In genomic region chr3:98913591-98913990, GRCm38 (mm10) we compare ENCODE assay signal across 20 mouse cellular contexts. TPM values are rescaled to one million over a fixed set of nuclear protein-coding genes. Genes with fewer than 3 reads are reported as not detected.
DNase-seq lines count a peak whose midpoint lies in the region; ATAC-seq and TF ChIP-seq lines count a peak whose summit lies in the region.
"Had no signal": no experiment of that assay in that cellular context is flagged by ENCODE, and none has a peak within 500 bp of the region (broad histone marks: within the 10 kb centered on the region; RNA-seq: fewer than 3 reads in every experiment).

No protein-coding gene starts in this region.

- ATAC-seq in kidney, embryonic 16.5 days (ENCODE audit: low FRiP score, low TSS enrichment): no peak
- ATAC-seq in midbrain, embryonic 16.5 days: 0 out of 2 replicates have a peak, but pooled peaks have one; percentile 67
- ATAC-seq in midbrain, embryonic 11.5 days (ENCODE audit: low FRiP score): no peak
- ATAC-seq in Patski: no peak
- ATAC-seq in embryonic facial prominence, embryonic 14.5 days (ENCODE audit: low read depth): no peak
- ATAC-seq: forebrain, embryonic 15.5 days had no signal

- H3K9ac ChIP-seq in kidney, embryonic 16.5 days (replicated peaks; ENCODE audit: low read length): no peak overlapping the region
- H3K9ac ChIP-seq in midbrain, embryonic 16.5 days (ENCODE audit: low read depth, low read length): no peak overlapping the region
- no peak overlapping the region for H3K9ac ChIP-seq in midbrain, embryonic 11.5 days (ENCODE audit: low read length)
- H3K9ac ChIP-seq in embryonic facial prominence, embryonic 14.5 days (ENCODE audit: low read depth, low read length): no peak overlapping the region
- H3K9ac ChIP-seq: embryonic facial prominence, embryonic 13.5 days; forebrain, embryonic 15.5 days; neural tube, embryonic 13.5 days had no signal

- no peak overlapping the region for H3K4me3 ChIP-seq in kidney, adult 2 months (ENCODE audit: insufficient read depth, low read depth, low read length)
- no peak overlapping the region for H3K4me3 ChIP-seq in kidney, embryonic 16.5 days (ENCODE audit: low read length)
- no peak overlapping the region for H3K4me3 ChIP-seq in midbrain, embryonic 16.5 days (ENCODE audit: low read depth, low read length)
- no peak overlapping the region for H3K4me3 ChIP-seq in midbrain, embryonic 11.5 days (ENCODE audit: low read depth, low read length)
- no peak overlapping the region for H3K4me3 ChIP-seq in embryonic facial prominence, embryonic 14.5 days (ENCODE audit: low read depth, low read length)
- H3K4me3 ChIP-seq: embryonic facial prominence, embryonic 13.5 days; forebrain, embryonic 15.5 days; neural tube, embryonic 13.5 days had no signal

- CTCF ChIA-PET in Patski (lab: Charles Lee): no interaction called here

- no peak overlapping the region for H3K4me2 ChIP-seq in kidney, embryonic 16.5 days (replicated peaks; ENCODE audit: low read depth, low read length)
- H3K4me2 ChIP-seq in midbrain, embryonic 16.5 days (ENCODE audit: low read length): no peak overlapping the region
- H3K4me2 ChIP-seq in midbrain, embryonic 11.5 days: no peak overlapping the region
- H3K4me2 ChIP-seq in embryonic facial prominence, embryonic 14.5 days (ENCODE audit: low read depth, low read length): no peak overlapping the region
- H3K4me2 ChIP-seq: embryonic facial prominence, embryonic 13.5 days; forebrain, embryonic 15.5 days; neural tube, embryonic 13.5 days had no signal

- no peak for TF ChIP-seq POLR2A in kidney, adult 2 months (IDR thresholded peaks at IDR 0.05; ENCODE audit: low read depth, low read length)

- H3K27me3 ChIP-seq in kidney, adult 2 months (replicated peaks; ENCODE audit: control insufficient read depth, insufficient read depth, low read length): no peaks in the 10 kb centered on the region
- H3K27me3 ChIP-seq in kidney, embryonic 16.5 days (ENCODE audit: insufficient read depth, low read length): no peaks in the 10 kb centered on the region
- H3K27me3 ChIP-seq in midbrain, embryonic 16.5 days (ENCODE audit: control insufficient read depth, insufficient read depth, low read depth, low read length): no peaks in the 10 kb centered on the region
- no peaks in the 10 kb centered on the region for H3K27me3 ChIP-seq in midbrain, embryonic 11.5 days (ENCODE audit: control insufficient read depth, insufficient read depth, low read length)
- peaks cover 4% of the 10 kb centered on the region for H3K27me3 ChIP-seq in Patski
- no peaks in the 10 kb centered on the region for H3K27me3 ChIP-seq in embryonic facial prominence, embryonic 14.5 days (replicated peaks; ENCODE audit: control insufficient read depth, insufficient read depth, low read length)
- H3K27me3 ChIP-seq: embryonic facial prominence, embryonic 13.5 days; forebrain, embryonic 15.5 days; neural tube, embryonic 13.5 days had no signal

- in situ Hi-C loops in Patski (cut with MboI; ENCODE audit: low pct_unique_long_range_greater_than_20kb): loop anchor here (5.0 to 25.0 kb wide), 3 partner anchors 59 to 1029 kb away; partner anchors contain the start of gene Tbx15

- H3K9me3 ChIP-seq in kidney, embryonic 16.5 days (ENCODE audit: low read length): no peaks in the 10 kb centered on the region
- no peaks in the 10 kb centered on the region for H3K9me3 ChIP-seq in midbrain, embryonic 16.5 days (replicated peaks; ENCODE audit: control insufficient read depth, low read length, poor library complexity, severe bottlenecking)
- H3K9me3 ChIP-seq in midbrain, embryonic 11.5 days (ENCODE audit: control insufficient read depth, low read length): no peaks in the 10 kb centered on the region
- H3K9me3 ChIP-seq in embryonic facial prominence, embryonic 14.5 days (ENCODE audit: control insufficient read depth, low read length): no peaks in the 10 kb centered on the region
- H3K9me3 ChIP-seq: embryonic facial prominence, embryonic 13.5 days; forebrain, embryonic 15.5 days; neural tube, embryonic 13.5 days had no signal

- 0 out of 2 replicates have a peak, but pooled peaks have one; percentile 10 for TF ChIP-seq CTCF in kidney, adult 2 months (conservative IDR thresholded peaks at IDR 0.05; ENCODE audit: insufficient read depth, insufficient read length, low read depth, low read length)
- peak; percentile 9 for TF ChIP-seq CTCF in Patski (IDR thresholded peaks at IDR 0.05)

- POLR2A ChIA-PET in Patski (lab: Charles Lee): interaction anchor here (0.6 kb wide), 1 partner anchor 197 kb away, joined by 4 read pairs; no protein-coding TSS in a partner anchor

- H3K27ac ChIP-seq in kidney, adult 2 months (ENCODE audit: insufficient read depth, low read depth, low read length): no peak overlapping the region
- no peak overlapping the region for H3K27ac ChIP-seq in kidney, embryonic 16.5 days (ENCODE audit: low read length)
- no peak overlapping the region for H3K27ac ChIP-seq in midbrain, embryonic 16.5 days (ENCODE audit: low read length)
- no peak overlapping the region for H3K27ac ChIP-seq in midbrain, embryonic 11.5 days (ENCODE audit: low read depth, low read length)
- no peak overlapping the region for H3K27ac ChIP-seq in embryonic facial prominence, embryonic 14.5 days (replicated peaks; ENCODE audit: low read depth, low read length)
- H3K27ac ChIP-seq: embryonic facial prominence, embryonic 13.5 days; forebrain, embryonic 15.5 days; neural tube, embryonic 13.5 days had no signal

- DNase-seq in kidney, adult 2 months: no peak
- DNase-seq in midbrain, embryonic 11.5 days (ENCODE audit: low spot score, missing footprints): no peak
- no peak for DNase-seq in Patski (ENCODE audit: low read depth, low spot score)
- peak; percentile 54 for DNase-seq in embryonic facial prominence, embryonic 14.5 days (ENCODE audit: low spot score)
- DNase-seq in thymus, postnatal 10 days (ENCODE audit: low spot score in 2 of 2): no peak
- DNase-seq: adrenal gland, adult 8-10 months; cerebellum, postnatal 10 days; kidney, adult 18-20 months; kidney, postnatal 36 days; liver; lung, postnatal 36 days; right cerebral cortex, adult 18-20 months; thymus, adult 2 months had no signal

- WGBS in kidney, adult 2 months: 78% methylated on average over 6 of the region's 6 CpGs
- 82% methylated on average over 6 of the region's 6 CpGs for WGBS in kidney, embryonic 16.5 days
- 86% methylated on average over 6 of the region's 6 CpGs for WGBS in midbrain, embryonic 16.5 days
- 77% methylated on average over 6 of the region's 6 CpGs for WGBS in midbrain, embryonic 11.5 days
- 65% methylated on average over 6 of the region's 6 CpGs for WGBS in embryonic facial prominence, embryonic 14.5 days

- H3K36me3 ChIP-seq in kidney, adult 2 months (ENCODE audit: control insufficient read depth, insufficient read depth, low read length): no peaks in the 10 kb centered on the region
- H3K36me3 ChIP-seq in kidney, embryonic 16.5 days (ENCODE audit: insufficient read depth, low read length): no peaks in the 10 kb centered on the region
- H3K36me3 ChIP-seq in midbrain, embryonic 16.5 days (ENCODE audit: control insufficient read depth, insufficient read depth, low read length): no peaks in the 10 kb centered on the region
- no peaks in the 10 kb centered on the region for H3K36me3 ChIP-seq in midbrain, embryonic 11.5 days (ENCODE audit: control insufficient read depth, insufficient read depth, low read length)
- H3K36me3 ChIP-seq in embryonic facial prominence, embryonic 14.5 days (ENCODE audit: control insufficient read depth, insufficient read depth, low read length): no peaks in the 10 kb centered on the region
- H3K36me3 ChIP-seq: embryonic facial prominence, embryonic 13.5 days; forebrain, embryonic 15.5 days; neural tube, embryonic 13.5 days had no signal

- H3K4me1 ChIP-seq in kidney, adult 2 months (ENCODE audit: control insufficient read depth, insufficient read depth, low read length): peaks cover under 1% of the 10 kb centered on the region; the same call in 1 of the 2 replicates
- H3K4me1 ChIP-seq in kidney, embryonic 16.5 days (ENCODE audit: insufficient read depth, low read length): no peaks in the 10 kb centered on the region
- H3K4me1 ChIP-seq in midbrain, embryonic 16.5 days (ENCODE audit: control insufficient read depth, insufficient read depth, low read length): no peaks in the 10 kb centered on the region
- no peaks in the 10 kb centered on the region for H3K4me1 ChIP-seq in midbrain, embryonic 11.5 days (ENCODE audit: control insufficient read depth, insufficient read depth, low read length)
- no peaks in the 10 kb centered on the region for H3K4me1 ChIP-seq in embryonic facial prominence, embryonic 14.5 days (ENCODE audit: control insufficient read depth, insufficient read depth, low read length)
- H3K4me1 ChIP-seq: forebrain, embryonic 15.5 days; neural tube, embryonic 13.5 days had no signal

RNA-seq across cellular contexts. Expression of gene Hao2, which starts 20.6 kb away (rescaled TPM):
- polyA plus RNA-seq in kidney, adult 2 months (2012; rRNA removed): 424 and 426 TPM in 2 replicates
- polyA plus RNA-seq in kidney, embryonic 16.5 days (2015; fragmentation: Nextera tagmentation; extraction: Ambion mirVana): 46.0 and 52.0 TPM in 2 replicates
- not detected in 2 replicates for polyA plus RNA-seq in midbrain, embryonic 16.5 days (2015; fragmentation: Nextera tagmentation; extraction: Ambion mirVana)
- polyA plus RNA-seq in midbrain, embryonic 11.5 days (2014; fragmentation: Nextera tagmentation; extraction: Ambion mirVana): not detected in 2 replicates
- not detected for polyA plus RNA-seq in Patski (2021)
- not detected in 2 replicates for polyA plus RNA-seq in embryonic facial prominence, embryonic 14.5 days (2014; fragmentation: Nextera tagmentation; extraction: Ambion mirVana)
- polyA plus RNA-seq: C2C12; embryonic facial prominence, embryonic 13.5 days; forebrain, embryonic 15.5 days; heart, embryonic 16.5 days; neural tube, embryonic 13.5 days had no signal

RNA-seq across cellular contexts. Expression of gene Hsd3b1, which starts 54.0 kb away (rescaled TPM):
- 0.22 and 21.5 TPM in 2 replicates for polyA plus RNA-seq in kidney, adult 2 months (2012; rRNA removed)
- polyA plus RNA-seq in kidney, embryonic 16.5 days (2015; fragmentation: Nextera tagmentation; extraction: Ambion mirVana): 22.8 and 43.8 TPM in 2 replicates
- polyA plus RNA-seq in midbrain, embryonic 16.5 days (2015; fragmentation: Nextera tagmentation; extraction: Ambion mirVana): not detected in 2 replicates
- 0.54 and 0.57 TPM in 2 replicates for polyA plus RNA-seq in midbrain, embryonic 11.5 days (2014; fragmentation: Nextera tagmentation; extraction: Ambion mirVana)
- not detected for polyA plus RNA-seq in Patski (2021)
- polyA plus RNA-seq in embryonic facial prominence, embryonic 14.5 days (2014; fragmentation: Nextera tagmentation; extraction: Ambion mirVana): not detected in 2 replicates
- polyA plus RNA-seq: C2C12; embryonic facial prominence, embryonic 13.5 days; forebrain, embryonic 15.5 days; neural tube, embryonic 13.5 days had no signal

Comparison
In these comparisons a context has a peak if more than half of its experiments do, and no peak if none do; other contexts are left out.
1. RNA of gene Hao2, which starts 20.6 kb away (polyA plus RNA-seq): 424 to 426 TPM in kidney, adult 2 months and 46.0 to 52.0 TPM in kidney, embryonic 16.5 days; not detected in midbrain, embryonic 16.5 days, not detected in midbrain, embryonic 11.5 days, not detected in Patski (single experiment) and not detected in embryonic facial prominence, embryonic 14.5 days; every median in the first group is over 10 times any median in the second.